Mouse (Mus musculus) myocyte (in vitro differentiated cells): ENCODE measurements around the gene Rad23b.
A peak's percentile ranks its signal among the peaks of the same experiment; 100 is the strongest.

Experiments used
- CEBPB ChIP-seq: IDR thresholded peaks from 2 replicates; pipeline ENCODE4 v1.6.1; 2011; ENCODE audit warnings: mild to moderate bottlenecking, moderate library complexity; ENCODE audit not compliant: poor library complexity, insufficient read depth, severe bottlenecking
- MYOD1 ChIP-seq, 3 experiments: IDR thresholded peaks; one replicate each; pipeline ENCODE4 v1.6.1; 2011; ENCODE audit warnings: control low read depth in 2 of 3, low read depth in 2 of 3, mild to moderate bottlenecking in 2 of 3, moderate library complexity in 1 of 3; ENCODE audit not compliant: insufficient read length in 2 of 3, control insufficient read depth in 1 of 3
- POLR2A ChIP-seq: IDR thresholded peaks from one replicate; pipeline ENCODE4 v1.6.1; 2011; ENCODE audit warnings: low read depth, mild to moderate bottlenecking, control low read depth, moderate library complexity; ENCODE audit not compliant: insufficient read length
- POLR2AphosphoS2 ChIP-seq: IDR thresholded peaks from one replicate; pipeline ENCODE4 v1.6.1; 2011; ENCODE audit warnings: low read depth, control low read depth; ENCODE audit not compliant: insufficient read length
- TCF3 ChIP-seq: IDR thresholded peaks from one replicate; pipeline ENCODE4 v1.6.1; 2011; ENCODE audit warnings: low read depth, control low read depth; ENCODE audit not compliant: insufficient read length
- USF1 ChIP-seq: IDR thresholded peaks from one replicate; pipeline ENCODE4 v1.6.1; 2011; ENCODE audit warnings: low read depth, mild to moderate bottlenecking, control low read depth, moderate library complexity

- no peak for TF ChIP-seq USF1
- TF ChIP-seq TCF3, result no peak
- TF ChIP-seq POLR2A, result no peak
- no peak for TF ChIP-seq POLR2AphosphoS2
- TF ChIP-seq MYOD1 (IDR thresholded peaks at IDR 0.05; ENCODE audit: control insufficient read depth in 1 of 3, insufficient read length in 2 of 3, low read depth in 2 of 3), result peak in 1 of 3 experiments; percentile 19
- no peak for TF ChIP-seq CEBPB
Observed at GRCm38 (mm10) chr4:55370127-55370526, 20.3 kb downstream of the Rad23b start.
